Mouse (Mus musculus) cerebellum, adult 11 months (tissue): ENCODE results near the gene Ism1.

ENCODE experiments used
- DNase-seq: peaks from one replicate; pipeline ENCODE4 v3.0.0; 2022

The Ism1 gene

DNA sequence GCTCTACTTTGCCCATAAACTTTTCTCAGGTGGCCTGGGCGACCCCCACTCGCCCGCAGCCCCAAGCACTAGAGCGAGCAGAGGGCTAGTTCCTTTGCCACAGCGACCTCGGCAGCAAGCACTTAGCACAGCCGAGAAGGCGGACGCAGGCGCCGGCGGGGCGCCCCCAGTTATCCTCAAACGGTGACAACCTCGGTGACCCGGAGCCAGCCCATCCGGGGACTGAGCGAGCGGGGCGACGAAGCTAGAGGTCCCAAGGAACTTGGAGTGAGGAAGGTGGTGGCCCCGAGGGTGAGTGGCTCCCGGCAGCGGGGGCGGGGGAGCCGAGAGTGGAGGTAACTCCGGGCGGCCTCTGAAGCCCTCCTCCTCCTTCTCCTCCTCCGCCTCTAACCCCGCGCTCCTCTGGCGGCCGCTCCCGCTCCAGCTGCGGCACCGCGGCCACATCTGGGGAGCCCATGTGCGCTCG is at the start of gene Ism1:
Ism1 (plus strand) TSS at position 370 of the 466 bp plus-strand sequence.
- DNase-seq = peak; percentile 44

DNA sequence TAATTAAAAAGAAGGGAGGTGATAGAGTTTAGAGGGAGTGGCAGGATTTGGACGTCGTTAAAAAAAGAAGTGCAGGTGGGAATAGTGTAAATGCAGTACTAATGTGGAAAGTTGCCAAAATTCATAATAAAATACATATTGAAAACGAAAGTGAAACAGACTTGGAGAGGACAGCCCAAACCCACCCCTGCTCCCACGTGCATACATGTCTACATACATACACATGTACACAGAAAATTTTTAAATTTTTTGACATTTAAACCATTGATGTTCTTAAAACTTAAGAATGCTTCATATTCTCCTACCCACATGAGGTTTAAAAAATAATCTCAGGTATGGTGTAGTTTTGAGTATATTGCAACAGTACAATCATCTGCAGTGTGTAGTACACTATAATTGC is 49.2 kb upstream of the Ism1 start:
- no peak for DNase-seq

GRCm38 (mm10) chr2:139629653-139630052 is 48.3 kb upstream of the Ism1 start:
- DNase-seq = no peak

DNA sequence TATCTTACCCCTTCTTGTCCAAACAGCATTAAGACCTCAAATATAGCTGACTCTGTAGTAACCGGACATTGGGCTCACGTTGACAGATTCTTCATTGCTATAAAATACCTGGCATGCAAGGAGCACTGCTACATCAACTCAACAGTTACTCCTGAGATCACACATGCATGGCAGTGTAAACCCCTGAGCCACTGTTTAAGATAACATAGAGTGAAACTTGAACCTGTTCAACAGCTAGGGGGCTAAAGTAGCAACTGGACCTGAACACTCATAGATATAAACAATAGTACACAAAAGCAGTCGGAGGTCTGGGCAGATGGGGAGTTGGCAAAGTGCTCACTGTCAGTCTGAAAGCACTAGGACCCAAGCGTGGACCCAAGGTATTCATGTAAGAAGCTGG is 43.5 kb upstream of the Ism1 start:
- no peak for DNase-seq

- no peak for DNase-seq
Observed at GRCm38 (mm10) chr2:139637861-139638260, 40.1 kb upstream of the Ism1 start.

- no peak for DNase-seq
Observed at GRCm38 (mm10) chr2:139641757-139642385, 36.1 kb upstream of the Ism1 start.

GRCm38 (mm10) chr2:139649518-139649917 is 28.5 kb upstream of the Ism1 start:
- DNase-seq = no peak

DNA sequence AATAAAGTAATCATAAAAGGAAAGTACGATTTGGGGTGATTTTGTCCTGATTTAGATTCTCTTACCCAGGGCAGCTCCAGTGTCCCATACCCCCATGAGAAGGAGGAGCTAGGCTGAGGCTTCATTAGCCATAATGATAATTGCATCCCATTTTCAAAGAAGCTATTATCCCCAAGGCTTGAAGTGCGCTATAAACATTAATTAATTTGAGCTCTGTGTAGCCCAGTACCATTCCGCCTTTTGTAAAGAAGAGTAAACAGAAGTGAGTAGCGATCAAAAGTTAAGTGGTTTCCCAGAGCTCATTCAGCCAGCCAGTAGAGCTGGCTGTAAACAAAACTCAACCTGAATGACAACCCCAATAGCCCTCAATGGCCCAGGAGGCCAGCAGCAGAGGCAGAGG is 21.2 kb upstream of the Ism1 start:
- no peak for DNase-seq

DNA sequence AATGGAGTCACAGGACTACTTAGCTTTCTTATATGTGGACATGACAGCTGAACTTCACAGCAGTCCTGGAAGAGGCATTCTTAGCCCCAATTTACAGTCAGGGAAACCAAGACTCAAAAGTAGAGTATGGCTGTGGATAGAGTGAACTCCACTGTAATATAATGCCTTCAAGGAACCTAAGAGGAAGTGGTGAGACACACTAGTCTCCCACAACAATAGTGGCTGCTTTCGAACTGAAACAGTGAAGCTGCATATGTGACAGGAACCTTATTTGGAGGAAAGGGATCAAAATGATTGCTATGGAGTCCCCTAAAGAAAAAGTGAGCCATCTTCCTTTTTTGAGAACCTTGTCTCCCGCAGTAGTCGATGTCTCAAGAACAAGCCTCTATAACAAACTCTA is 6.1 kb upstream of the Ism1 start:
- DNase-seq = no peak

GRCm38 (mm10) chr2:139672371-139672770 is 5.6 kb upstream of the Ism1 start:
- DNase-seq = no peak

DNA sequence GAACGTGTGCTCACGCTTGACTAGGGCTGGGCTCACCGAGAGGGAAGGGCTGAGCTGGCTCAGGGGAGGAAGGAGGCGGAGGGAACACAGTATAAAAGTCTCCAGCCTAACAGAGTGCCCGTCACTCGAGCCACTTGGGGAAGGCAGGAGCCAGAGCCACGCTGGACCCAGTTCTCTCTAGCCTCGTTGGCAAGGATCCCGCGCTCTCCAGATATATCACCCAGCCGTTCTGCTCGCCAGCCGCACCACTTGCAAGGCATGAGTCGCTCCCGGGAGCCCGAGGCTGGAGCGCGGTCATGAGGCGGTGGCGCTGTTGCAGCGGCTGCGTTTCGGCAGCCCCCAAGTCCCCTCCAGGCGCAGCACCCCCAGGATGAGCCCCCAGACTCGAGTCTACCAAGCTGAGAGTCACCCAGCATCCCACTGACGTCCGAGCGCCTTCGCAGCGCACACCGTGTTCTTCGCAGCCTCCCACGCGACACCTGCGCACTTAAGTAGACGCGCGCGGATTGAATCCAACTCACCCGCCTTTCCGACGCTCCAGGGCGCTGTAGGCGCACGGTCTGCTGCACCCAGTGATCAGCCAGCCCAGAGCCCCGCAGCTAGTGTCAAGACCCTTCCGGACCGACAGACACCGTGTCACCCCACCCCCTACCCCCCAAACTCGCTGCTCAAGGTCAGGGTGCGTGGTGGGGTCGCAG is 764 bp upstream of the Ism1 start:
- peak; percentile 65 for DNase-seq

- peak; percentile 54 for DNase-seq
Observed at GRCm38 (mm10) chr2:139678275-139679140, 530 bp downstream of the Ism1 start.

- DNase-seq = no peak
Observed at GRCm38 (mm10) chr2:139682540-139682939, 4.6 kb downstream of the Ism1 start.

DNA sequence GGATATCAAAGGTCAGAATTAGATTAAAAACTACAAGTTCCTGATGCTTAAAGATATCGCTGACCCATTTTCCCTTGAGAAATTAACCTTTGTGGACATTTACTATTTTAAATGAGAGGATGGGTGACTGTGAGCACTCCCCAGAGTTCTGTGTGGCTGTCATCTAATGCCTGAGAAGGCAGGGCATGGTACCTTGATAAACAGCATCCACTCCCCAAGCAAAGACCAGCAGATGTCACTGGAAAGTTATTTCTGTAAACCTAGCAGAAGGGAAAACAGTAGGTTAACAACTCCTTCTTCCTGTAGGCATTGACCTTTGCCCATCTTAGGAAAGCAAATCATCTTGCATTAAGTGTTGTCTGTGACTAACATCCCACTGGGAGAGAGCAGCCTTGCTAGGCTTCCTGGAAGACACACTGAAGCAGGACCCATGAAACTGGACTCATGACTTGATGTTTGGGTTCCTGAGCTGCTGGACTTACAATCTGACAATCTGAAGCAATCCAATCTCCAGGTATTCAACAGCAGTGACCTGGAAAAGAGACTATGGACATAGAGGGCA is 11.5 kb downstream of the Ism1 start:
- DNase-seq = no peak

GRCm38 (mm10) chr2:139693521-139693920 is 15.5 kb downstream of the Ism1 start:
- no peak for DNase-seq

GRCm38 (mm10) chr2:139694638-139695037 is 16.7 kb downstream of the Ism1 start:
- DNase-seq = no peak

- peak; percentile 33 for DNase-seq
Observed at GRCm38 (mm10) chr2:139696578-139696977, 18.6 kb downstream of the Ism1 start.

- no peak for DNase-seq
Observed at GRCm38 (mm10) chr2:139700609-139701008, 22.6 kb downstream of the Ism1 start.

- no peak for DNase-seq
Observed at GRCm38 (mm10) chr2:139704951-139705350, 27.0 kb downstream of the Ism1 start.

DNA sequence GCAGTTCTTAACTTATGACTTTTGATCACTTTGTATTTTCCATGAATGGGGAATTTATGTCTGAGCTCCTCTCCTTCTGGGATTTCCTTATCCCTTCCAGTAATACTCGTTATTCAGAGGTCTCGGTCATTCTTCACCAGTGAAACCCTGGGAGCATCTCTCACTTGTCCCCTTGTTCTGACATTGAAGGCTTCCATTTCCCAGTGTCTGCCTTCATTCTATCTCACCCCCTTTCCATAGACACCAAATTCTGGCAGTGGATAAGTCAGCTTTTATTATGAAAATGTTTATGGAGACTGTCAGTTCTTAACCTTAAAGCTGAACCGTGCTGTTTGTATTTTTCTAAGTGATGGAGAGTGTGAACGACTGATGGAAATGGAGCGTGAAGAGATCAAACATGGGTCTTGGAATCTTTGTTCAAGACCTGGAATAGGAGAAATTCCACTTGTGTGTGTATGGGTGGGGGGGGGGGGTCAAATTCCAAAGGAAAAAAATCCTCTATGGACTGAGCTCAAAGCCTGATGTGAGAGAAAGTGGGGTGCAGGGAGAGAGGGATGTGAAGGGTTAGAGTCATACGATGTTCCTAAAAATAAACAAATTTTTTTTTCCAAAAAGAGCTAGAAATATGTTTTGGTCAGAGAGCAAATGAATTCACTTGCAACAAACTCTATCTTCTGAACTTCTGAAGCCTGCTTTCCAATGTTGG is 30.4 kb downstream of the Ism1 start:
- no peak for DNase-seq

DNA sequence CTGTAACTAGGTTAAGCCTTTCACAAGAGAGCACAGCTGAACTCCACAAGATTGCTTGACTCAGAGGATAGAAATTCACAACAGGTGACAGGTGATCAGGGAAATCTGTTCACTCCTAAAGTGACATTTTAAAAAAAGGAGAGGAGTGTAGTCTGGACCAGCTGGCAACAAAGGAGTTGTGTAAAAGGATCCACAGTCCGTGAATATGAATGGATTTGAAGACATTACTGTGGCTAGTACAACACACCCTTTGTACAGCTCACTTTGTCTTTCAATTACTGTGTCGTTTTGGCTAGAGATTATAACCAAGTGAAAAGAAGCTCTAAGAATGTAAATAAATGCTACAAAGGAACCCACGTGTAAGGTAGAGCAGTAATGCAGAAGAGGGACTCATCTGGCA is 33.7 kb downstream of the Ism1 start:
- DNase-seq = no peak

GRCm38 (mm10) chr2:139712046-139712445 is 34.1 kb downstream of the Ism1 start:
- no peak for DNase-seq

GRCm38 (mm10) chr2:139714206-139714605 is 36.2 kb downstream of the Ism1 start:
- no peak for DNase-seq
